Mouse (Mus musculus) natural killer cell, adult 2 months (primary cell): Measurements from ENCODE around the gene P4hb.
"Not testable (repeated sequence)": the region's sequence is repeated elsewhere in the genome, so short reads cannot be mapped to it uniquely, and the experiment has no call there.

ENCODE experiments used
- DNase-seq, 2 experiments: peaks; one replicate each; pipeline ENCODE4 v3.0.0; 2022; ENCODE audit warnings: low spot score in 2 of 2

P4hb gene

GRCm38 (mm10) chr11:120538955-120539284, 34.1 kb downstream of the P4hb start:
- no peak for DNase-seq

- DNase-seq = no peak
These were observed 34.6 kb downstream of the P4hb start for GRCm38 (mm10) chr11:120538485-120538884.

GRCm38 (mm10) chr11:120535804-120536203, 37.2 kb downstream of the P4hb start:
- no peak for DNase-seq

GRCm38 (mm10) chr11:120535145-120535544, 37.9 kb downstream of the P4hb start:
- DNase-seq = no peak

GRCm38 (mm10) chr11:120534093-120534492, 39.0 kb downstream of the P4hb start:
- DNase-seq = no peak

GRCm38 (mm10) chr11:120531646-120532045, 41.4 kb downstream of the P4hb start:
- DNase-seq = no peak

GRCm38 (mm10) chr11:120530085-120530964, 42.7 kb downstream of the P4hb start, which contains the start of gene Gcgr:
TSS of gene Gcgr (plus strand) at chr11:120530699.
- no peak for DNase-seq

GRCm38 (mm10) chr11:120528903-120529302, 44.1 kb downstream of the P4hb start:
- no peak for DNase-seq

- DNase-seq = no peak
These were observed 45.2 kb downstream of the P4hb start for GRCm38 (mm10) chr11:120527690-120528354.

GRCm38 (mm10) chr11:120525959-120526358, 47.1 kb downstream of the P4hb start:
- DNase-seq = no peak

GRCm38 (mm10) chr11:120522581-120522980, 50.5 kb downstream of the P4hb start:
- no peak for DNase-seq

GRCm38 (mm10) chr11:120520967-120521540, 52.0 kb downstream of the P4hb start:
- no peak for DNase-seq

- no peak for DNase-seq
These were observed 52.6 kb downstream of the P4hb start for GRCm38 (mm10) chr11:120520498-120520897.

GRCm38 (mm10) chr11:120519738-120520137, 53.3 kb downstream of the P4hb start:
- peak; percentile 62 to 71 for DNase-seq

GRCm38 (mm10) chr11:120518558-120518957, 54.5 kb downstream of the P4hb start:
- no peak for DNase-seq

- DNase-seq = no peak
These were observed 55.0 kb downstream of the P4hb start for GRCm38 (mm10) chr11:120518027-120518426.

GRCm38 (mm10) chr11:120517147-120517546, 55.9 kb downstream of the P4hb start:
- no peak for DNase-seq

GRCm38 (mm10) chr11:120515611-120516010, 57.4 kb downstream of the P4hb start:
- peak; percentile 83 to 87 for DNase-seq

- not testable (repeated sequence) for DNase-seq
These were observed 58.8 kb downstream of the P4hb start for GRCm38 (mm10) chr11:120514262-120514661.

GRCm38 (mm10) chr11:120512790-120513453, 60.1 kb downstream of the P4hb start:
- DNase-seq = no peak

- no peak for DNase-seq
These were observed 62.5 kb downstream of the P4hb start for GRCm38 (mm10) chr11:120510375-120511030.
